Mouse (Mus musculus): ENCODE measurements around the gene Ppp1r26. TPM values are rescaled to one million over a fixed set of nuclear protein-coding genes. Genes with fewer than 3 reads are reported as not detected.

Ppp1r26 gene
- polyA plus RNA-seq, 1 experiment from 2014 or later, result 6.2 TPM

- Histone ChIP-seq H3K9me3 (replicated peaks) (no peaks in the 10 kb centered on the region), H3K27me3 (no peaks in the 10 kb centered on the region), H3K4me2 (peak overlapping the region; percentile 93), H3K4me1 (peaks cover 15% of the 10 kb centered on the region), H3K4me3 (peak overlapping the region; percentile 73), H3K27ac (peak overlapping the region; percentile 55), H3K9ac (peak overlapping the region; percentile 89), H3K36me3 (ENCODE audit: poor library complexity, severe bottlenecking) (peaks cover 27% of the 10 kb centered on the region)
- ATAC-seq, result peak; percentile 72
- 4% methylated on average over 11 of the region's 11 CpGs for WGBS
Measured at GRCm38 (mm10) chr2:28447315-28447670, 693 bp downstream of the Ppp1r26 start.

- Histone ChIP-seq H3K4me2 (no peak overlapping the region), H3K4me1 (peaks cover 8% of the 10 kb centered on the region), H3K27ac (no peak overlapping the region), H3K9ac (no peak overlapping the region), H3K4me3 (no peak overlapping the region), H3K9me3 (replicated peaks) (no peaks in the 10 kb centered on the region), H3K36me3 (ENCODE audit: poor library complexity, severe bottlenecking) (peaks cover 46% of the 10 kb centered on the region), H3K27me3 (no peaks in the 10 kb centered on the region)
- WGBS, result 90% methylated on average over 11 of the region's 11 CpGs
- no peak for ATAC-seq
Measured at GRCm38 (mm10) chr2:28451663-28452062, 5.1 kb downstream of the Ppp1r26 start.

GRCm38 (mm10) chr2:28453539-28453938, 6.9 kb downstream of the Ppp1r26 start:
- Histone ChIP-seq H3K4me3 (no peak overlapping the region), H3K9me3 (replicated peaks) (no peaks in the 10 kb centered on the region), H3K36me3 (ENCODE audit: poor library complexity, severe bottlenecking) (peaks cover 46% of the 10 kb centered on the region), H3K27me3 (no peaks in the 10 kb centered on the region), H3K4me1 (no peaks in the 10 kb centered on the region), H3K27ac (no peak overlapping the region), H3K4me2 (no peak overlapping the region), H3K9ac (no peak overlapping the region)
- ATAC-seq, result no peak
- WGBS, result 90% methylated on average over 6 of the region's 6 CpGs

GRCm38 (mm10) chr2:28456616-28457015, 10.0 kb downstream of the Ppp1r26 start:
- peaks cover 26% of the 10 kb centered on the region for H3K36me3 ChIP-seq (ENCODE audit: poor library complexity, severe bottlenecking)
- no peaks in the 10 kb centered on the region for H3K27me3 ChIP-seq
- H3K4me2 ChIP-seq, result no peak overlapping the region
- WGBS, result 74% methylated on average over 1 of the region's 1 CpGs
- no peaks in the 10 kb centered on the region for H3K9me3 ChIP-seq (replicated peaks)
- no peak overlapping the region for H3K27ac ChIP-seq
- no peaks in the 10 kb centered on the region for H3K4me1 ChIP-seq
- no peak overlapping the region for H3K9ac ChIP-seq
- ATAC-seq, result no peak
- no peak overlapping the region for H3K4me3 ChIP-seq

- Histone ChIP-seq H3K27me3 (peaks cover 7% of the 10 kb centered on the region; the same call in 1 of the 2 replicates), H3K4me2 (no peak overlapping the region), H3K36me3 (ENCODE audit: poor library complexity, severe bottlenecking) (peaks cover under 1% of the 10 kb centered on the region), H3K27ac (no peak overlapping the region), H3K9me3 (replicated peaks) (no peaks in the 10 kb centered on the region), H3K4me1 (peaks cover 16% of the 10 kb centered on the region), H3K9ac (no peak overlapping the region), H3K4me3 (no peak overlapping the region)
- ATAC-seq, result no peak
- 47% methylated on average over 3 of the region's 3 CpGs for WGBS
Measured at GRCm38 (mm10) chr2:28463919-28464318, 17.3 kb downstream of the Ppp1r26 start.

GRCm38 (mm10) chr2:28464919-28465318, 18.3 kb downstream of the Ppp1r26 start:
- H3K4me3 ChIP-seq, result no peak overlapping the region
- no peak for ATAC-seq
- no peaks in the 10 kb centered on the region for H3K9me3 ChIP-seq (replicated peaks)
- peaks cover 7% of the 10 kb centered on the region; the same call in 1 of the 2 replicates for H3K27me3 ChIP-seq
- H3K36me3 ChIP-seq (ENCODE audit: poor library complexity, severe bottlenecking), result peaks cover 11% of the 10 kb centered on the region
- H3K4me1 ChIP-seq, result peaks cover 20% of the 10 kb centered on the region
- H3K4me2 ChIP-seq, result no peak overlapping the region
- no peak overlapping the region for H3K27ac ChIP-seq
- WGBS, result 84% methylated on average over 9 of the region's 9 CpGs
- no peak overlapping the region for H3K9ac ChIP-seq

GRCm38 (mm10) chr2:28465836-28466518, 19.4 kb downstream of the Ppp1r26 start, which contains the start of gene 1700007K13Rik:
Gene 1700007K13Rik, minus strand, starts transcription at chr2:28466332.
- 5% methylated on average over 25 of the region's 25 CpGs for WGBS
- peak within 1 kb of the TSS; percentile 15; the same call in 1 of the 2 replicates for H3K4me3 ChIP-seq
- 0 out of 2 replicates have a peak within 1 kb of the TSS, but pooled peaks have one; percentile 17 for H3K9ac ChIP-seq
- peaks cover 21% of the 10 kb centered on the region for H3K36me3 ChIP-seq (ENCODE audit: poor library complexity, severe bottlenecking)
- 0 out of 2 replicates have a peak within 1 kb of the TSS, but pooled peaks have one; percentile 7 for H3K27ac ChIP-seq
- no peaks in the 10 kb centered on the region for H3K9me3 ChIP-seq (replicated peaks)
- ATAC-seq, result peak; percentile 68
- peaks cover 20% of the 10 kb centered on the region for H3K4me1 ChIP-seq
- H3K27me3 ChIP-seq, result peaks cover 7% of the 10 kb centered on the region; the same call in 1 of the 2 replicates
- peak within 1 kb of the TSS; percentile 55 for H3K4me2 ChIP-seq

- Histone ChIP-seq H3K4me2 (peak within 1 kb of the TSS; percentile 83), H3K4me1 (peaks cover 20% of the 10 kb centered on the region), H3K9me3 (replicated peaks) (peaks cover 8% of the 10 kb centered on the region), H3K36me3 (ENCODE audit: poor library complexity, severe bottlenecking) (peaks cover 40% of the 10 kb centered on the region), H3K4me3 (peak within 1 kb of the TSS; percentile 96), H3K27me3 (peaks cover 7% of the 10 kb centered on the region; the same call in 1 of the 2 replicates), H3K9ac (peak within 1 kb of the TSS; percentile 98), H3K27ac (no peak within 1 kb of the TSS)
- ATAC-seq, result peak; percentile 93
- under 1% methylated on average over 49 of the region's 52 CpGs for WGBS
Measured at GRCm38 (mm10) chr2:28467860-28468485, 21.4 kb downstream of the Ppp1r26 start, which contains the start of gene Mrps2. Gene Mrps2, plus strand, starts transcription at chr2:28468066.

GRCm38 (mm10) chr2:28468486-28469225, 22.1 kb downstream of the Ppp1r26 start:
- H3K27me3 ChIP-seq, result peaks cover 7% of the 10 kb centered on the region; the same call in 1 of the 2 replicates
- 55% methylated on average over 18 of the region's 18 CpGs for WGBS

GRCm38 (mm10) chr2:28469461-28469860, 22.9 kb downstream of the Ppp1r26 start:
- WGBS, result 97% methylated on average over 14 of the region's 14 CpGs
- Histone ChIP-seq H3K4me3 (peak overlapping the region; percentile 96; the same call in 1 of the 2 replicates), H3K4me2 (no peak overlapping the region; the same call in 1 of the 2 replicates), H3K27me3 (peaks cover 7% of the 10 kb centered on the region; the same call in 1 of the 2 replicates), H3K27ac (no peak overlapping the region), H3K4me1 (peaks cover 20% of the 10 kb centered on the region), H3K9ac (no peak overlapping the region), H3K9me3 (replicated peaks) (peaks cover 11% of the 10 kb centered on the region), H3K36me3 (ENCODE audit: poor library complexity, severe bottlenecking) (peaks cover 44% of the 10 kb centered on the region)
- no peak for ATAC-seq

More at GRCm38 (mm10) chr2:28468486-28469225, 22.1 kb downstream of the Ppp1r26 start:
- ATAC-seq, result no peak
- Histone ChIP-seq H3K4me3 (peak overlapping the region; percentile 96), H3K9ac (peak overlapping the region; percentile 98), H3K4me2 (peak overlapping the region; percentile 83), H3K27ac (no peak overlapping the region), H3K9me3 (replicated peaks) (peaks cover 11% of the 10 kb centered on the region), H3K4me1 (peaks cover 20% of the 10 kb centered on the region), H3K36me3 (ENCODE audit: poor library complexity, severe bottlenecking) (peaks cover 44% of the 10 kb centered on the region)

GRCm38 (mm10) chr2:28470591-28470990, 24.0 kb downstream of the Ppp1r26 start:
- ATAC-seq, result no peak

More at GRCm38 (mm10) chr2:28470591-28470990, 24.0 kb downstream of the Ppp1r26 start:
- Histone ChIP-seq H3K4me2 (no peak overlapping the region), H3K4me1 (peaks cover 20% of the 10 kb centered on the region), H3K9me3 (replicated peaks) (peaks cover 11% of the 10 kb centered on the region), H3K27ac (no peak overlapping the region), H3K27me3 (no peaks in the 10 kb centered on the region), H3K36me3 (ENCODE audit: poor library complexity, severe bottlenecking) (peaks cover 44% of the 10 kb centered on the region), H3K9ac (no peak overlapping the region), H3K4me3 (no peak overlapping the region)
- 97% methylated on average over 2 of the region's 2 CpGs for WGBS
